Mouse (Mus musculus) spleen, adult 2 months (tissue): ENCODE results near the gene Sf3b4. TPM values are rescaled to one million over a fixed set of nuclear protein-coding genes. Genes with fewer than 3 reads are reported as not detected.
A peak's percentile ranks its signal among the peaks of the same experiment; 100 is the strongest.

Source experiments
- DNase-seq, 2 experiments: peaks; one replicate each; pipeline versions ENCODE4 v3.0.0 to v3.0.0-alpha.2; 2012 to 2021; ENCODE audit warnings: low spot score in 2 of 2, low read depth in 1 of 2
- H3K27ac ChIP-seq: fragments of 200-500 bp; 2 replicates; pipeline ENCODE4 v1.5.1; 2012; ENCODE audit warnings: low read length, inconsistent platforms; ENCODE audit not compliant: insufficient read depth
- H3K27me3 ChIP-seq: fragments of 200-500 bp; 2 replicates; pipeline ENCODE4 v1.6.1; 2012; ENCODE audit warnings: mild to moderate bottlenecking, moderate library complexity, low read length, inconsistent platforms; ENCODE audit not compliant: control insufficient read depth, insufficient read depth
- H3K36me3 ChIP-seq: fragments of 200-500 bp; 2 replicates; pipeline ENCODE4 v1.6.1; 2012; ENCODE audit warnings: mild to moderate bottlenecking, low read length, inconsistent platforms; ENCODE audit not compliant: control insufficient read depth, insufficient read depth
- H3K4me1 ChIP-seq: fragments of 200-500 bp; 2 replicates; pipeline ENCODE4 v1.6.1; 2011; ENCODE audit warnings: inconsistent platforms; ENCODE audit not compliant: control insufficient read depth, insufficient read depth, insufficient read length
- H3K4me3 ChIP-seq: fragments of 200-500 bp; 2 replicates; pipeline ENCODE4 v1.5.1; 2011; ENCODE audit warnings: mild to moderate bottlenecking, inconsistent platforms; ENCODE audit not compliant: insufficient read depth, insufficient read length; ENCODE audit errors: extremely low read depth
- CTCF ChIP-seq: fragments of 200-500 bp; IDR thresholded peaks from 2 replicates; pipeline ENCODE4 v1.5.1; 2011; ENCODE audit warnings: mild to moderate bottlenecking, inconsistent platforms; ENCODE audit not compliant: insufficient read depth, insufficient read length, insufficient replicate concordance; ENCODE audit errors: extremely low read depth
- POLR2A ChIP-seq: fragments of 200-500 bp; IDR thresholded peaks from 2 replicates; pipeline ENCODE4 v1.6.1; 2011; ENCODE audit warnings: low read depth, low read length, inconsistent platforms
- WGBS: fragments of 180-500 bp; shearing (Covaris S2); methylation state at CpG from one replicate; pipeline ENCODE4 v1.1.7; 2018; 5-methylcytosine and 5-hydroxymethylcytosine counted together
- polyA plus RNA-seq: library from polyadenylated mRNA; depleted of rRNA; stranded (reverse); fragments of >200 nt; gene quantifications from 2 replicates; pipeline ENCODE4 v1.2.3, GENCODE M21; 2012

The Sf3b4 gene
- polyA plus RNA-seq, 1 experiment: 62.2 TPM

DNA sequence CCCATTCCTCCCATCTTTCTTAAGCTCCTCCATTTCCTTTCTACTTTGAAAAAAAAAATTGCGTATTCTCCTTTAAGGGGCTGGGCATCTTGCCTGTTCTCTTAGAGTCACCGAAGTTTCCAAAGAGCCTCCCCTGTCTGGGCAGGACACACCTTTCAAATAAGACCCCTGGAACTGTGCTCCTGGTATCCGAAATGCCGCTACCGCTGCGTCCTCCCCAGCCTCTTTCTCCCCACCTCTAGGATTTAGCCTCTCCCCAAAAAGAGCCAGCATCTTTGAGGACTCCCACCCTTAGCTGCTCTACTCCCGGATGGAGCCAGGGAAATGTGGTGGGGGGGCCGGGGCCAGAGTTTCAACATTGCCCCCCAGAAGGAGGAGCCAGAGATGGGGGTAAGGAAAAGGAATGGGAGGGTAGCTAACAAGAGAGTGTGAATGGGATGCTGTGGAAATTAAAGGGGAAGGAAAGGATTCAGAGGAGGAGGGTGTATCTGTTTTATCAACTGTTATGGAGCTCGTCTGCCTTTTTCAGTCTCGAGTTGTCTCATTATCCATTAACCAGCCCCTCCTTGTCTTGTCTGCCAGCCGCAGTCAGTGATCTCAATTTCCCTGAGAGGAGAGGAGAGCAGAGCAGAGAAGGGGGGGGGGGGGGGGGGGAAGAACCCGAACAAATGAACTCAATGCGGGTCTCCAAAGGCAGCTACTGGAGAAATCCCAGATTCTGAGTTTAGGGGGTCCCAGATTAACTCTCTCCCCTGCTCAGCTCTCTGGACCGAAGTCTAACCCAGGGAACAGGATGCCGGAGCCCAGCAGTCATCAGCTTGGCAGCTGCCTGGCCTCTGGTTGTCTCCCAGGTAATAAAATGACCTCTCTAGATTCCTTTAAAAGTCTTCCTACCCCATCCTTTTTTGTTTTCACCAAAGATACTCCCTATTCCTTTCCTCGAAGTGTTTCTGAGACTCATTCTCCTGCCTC, 10.0 kb upstream of the Sf3b4 start, which contains the start of gene Mtmr11:
Gene Mtmr11 (plus strand): TSS at position 136 of the 972 bp plus-strand sequence.
- Histone ChIP-seq H3K36me3 (no peaks in the 10 kb centered on the region), H3K27ac (no peak within 1 kb of the TSS), H3K4me3 (peak within 1 kb of the TSS; percentile 44; the same call in 1 of the 2 replicates), H3K27me3 (peaks cover 6% of the 10 kb centered on the region; the same call in 1 of the 2 replicates), H3K4me1 (peaks cover 8% of the 10 kb centered on the region; the same call in 1 of the 2 replicates)
- WGBS: 22% methylated on average over 16 of the region's 16 CpGs
- DNase-seq: no peak
- TF ChIP-seq CTCF (no peak), POLR2A (no peak)

DNA sequence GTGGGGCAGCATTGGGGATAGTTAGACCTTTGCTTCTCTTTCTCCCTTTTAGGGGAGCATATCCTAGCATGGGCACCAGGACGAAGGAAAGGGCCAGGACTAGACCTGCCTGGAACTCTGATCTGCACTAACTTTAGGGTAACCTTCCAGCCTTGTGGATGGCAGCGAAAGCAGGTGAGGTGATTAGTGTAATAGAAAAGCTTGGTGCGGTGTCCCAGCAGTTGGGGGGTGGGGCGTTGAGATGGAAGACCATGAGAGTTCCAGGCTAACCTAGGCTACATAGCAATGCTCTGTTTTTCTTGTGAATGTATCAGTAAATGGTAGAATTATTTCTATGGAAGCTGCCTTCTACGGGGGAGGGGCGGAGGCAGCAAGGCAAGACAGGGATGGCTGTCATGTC, 9.1 kb upstream of the Sf3b4 start:
- 92% methylated on average over 6 of the region's 6 CpGs for WGBS
- peaks cover 8% of the 10 kb centered on the region; the same call in 1 of the 2 replicates for H3K4me1 ChIP-seq
- TF ChIP-seq POLR2A (no peak), CTCF (no peak)
- no peak overlapping the region for H3K4me3 ChIP-seq
- DNase-seq: no peak
- H3K36me3 ChIP-seq: no peaks in the 10 kb centered on the region
- H3K27me3 ChIP-seq: peaks cover 6% of the 10 kb centered on the region; the same call in 1 of the 2 replicates
- no peak overlapping the region for H3K27ac ChIP-seq

DNA sequence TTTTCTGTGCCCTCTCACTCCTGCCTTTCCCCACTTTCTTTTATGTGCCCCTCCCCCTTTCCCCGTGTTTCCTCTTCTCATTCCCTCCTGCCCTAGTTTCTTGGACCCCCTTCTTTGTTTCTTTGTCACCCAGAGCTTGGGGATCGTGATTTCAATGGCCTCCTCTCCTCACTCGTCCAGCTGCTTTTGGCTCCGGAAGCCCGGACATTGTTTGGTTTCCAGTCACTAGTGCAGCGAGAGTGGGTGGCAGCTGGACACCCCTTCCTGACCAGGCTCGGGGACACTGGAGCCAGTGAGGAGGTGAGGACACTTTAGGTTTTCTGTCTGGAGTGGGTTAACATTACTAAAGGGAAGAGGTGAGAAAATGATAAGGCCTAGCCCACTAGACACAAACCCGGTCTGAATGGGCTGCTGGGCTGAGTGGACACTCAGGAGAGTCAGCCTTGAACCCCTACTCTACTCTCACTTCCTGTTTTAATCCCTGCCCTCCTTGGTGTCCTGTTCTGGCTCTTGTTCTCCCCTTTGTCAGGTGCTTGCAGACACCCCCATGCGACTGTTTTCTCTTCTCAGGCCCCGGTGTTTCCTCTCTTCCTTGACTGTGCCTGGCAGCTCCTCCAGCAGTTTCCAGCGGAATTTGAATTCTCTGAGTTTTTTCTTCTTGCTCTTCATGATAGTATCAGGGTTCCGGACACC, 3.5 kb upstream of the Sf3b4 start:
- Histone ChIP-seq H3K4me1 (peaks cover 8% of the 10 kb centered on the region; the same call in 1 of the 2 replicates), H3K4me3 (no peak overlapping the region), H3K27me3 (no peaks in the 10 kb centered on the region; the same call in 1 of the 2 replicates), H3K27ac (no peak overlapping the region), H3K36me3 (no peaks in the 10 kb centered on the region)
- 83% methylated on average over 12 of the region's 12 CpGs for WGBS
- no peak for DNase-seq
- TF ChIP-seq CTCF (no peak), POLR2A (no peak)

GRCm38 (mm10) chr3:96170276-96170675, 1.9 kb upstream of the Sf3b4 start:
- Histone ChIP-seq H3K4me1 (peaks cover 14% of the 10 kb centered on the region; the same call in 1 of the 2 replicates), H3K27ac (no peak overlapping the region), H3K27me3 (no peaks in the 10 kb centered on the region), H3K4me3 (no peak overlapping the region), H3K36me3 (peaks cover 3% of the 10 kb centered on the region; the same call in 1 of the 2 replicates)
- DNase-seq: no peak
- 90% methylated on average over 4 of the region's 4 CpGs for WGBS
- TF ChIP-seq CTCF (no peak), POLR2A (no peak)

DNA sequence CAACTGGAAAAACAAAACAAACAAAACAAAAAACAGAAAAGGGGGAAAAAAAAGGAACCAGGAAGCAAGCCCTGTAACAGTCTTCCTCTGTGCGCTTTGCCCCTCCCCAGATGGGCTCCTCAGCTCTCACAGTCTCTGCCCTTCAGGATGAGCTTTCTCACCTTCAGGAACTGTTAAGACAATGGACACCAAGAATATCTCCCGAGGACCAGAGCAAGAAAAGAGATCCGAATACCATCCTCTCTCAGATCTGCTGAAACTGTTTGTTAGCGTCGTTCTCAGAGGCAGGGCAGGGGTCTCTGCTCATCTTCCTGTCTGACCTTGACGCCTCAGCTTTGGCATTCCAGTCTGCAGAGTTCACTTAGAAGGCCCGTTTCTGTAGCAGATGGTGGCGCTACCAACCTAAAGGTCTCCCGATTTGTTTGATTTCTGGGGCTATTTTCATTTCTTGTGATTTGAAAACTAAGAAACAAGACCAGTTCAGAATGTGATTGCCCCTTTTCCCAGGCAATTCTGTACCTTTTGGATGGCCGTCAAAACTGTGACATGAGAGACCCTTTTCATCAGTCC, 1.1 kb upstream of the Sf3b4 start:
- DNase-seq: no peak
- Histone ChIP-seq H3K4me1 (peaks cover 14% of the 10 kb centered on the region; the same call in 1 of the 2 replicates), H3K4me3 (no peak overlapping the region), H3K36me3 (peaks cover 6% of the 10 kb centered on the region), H3K27me3 (no peaks in the 10 kb centered on the region), H3K27ac (peak overlapping the region; percentile 13)
- TF ChIP-seq POLR2A (no peak), CTCF (no peak)
- 60% methylated on average over 10 of the region's 10 CpGs for WGBS

DNA sequence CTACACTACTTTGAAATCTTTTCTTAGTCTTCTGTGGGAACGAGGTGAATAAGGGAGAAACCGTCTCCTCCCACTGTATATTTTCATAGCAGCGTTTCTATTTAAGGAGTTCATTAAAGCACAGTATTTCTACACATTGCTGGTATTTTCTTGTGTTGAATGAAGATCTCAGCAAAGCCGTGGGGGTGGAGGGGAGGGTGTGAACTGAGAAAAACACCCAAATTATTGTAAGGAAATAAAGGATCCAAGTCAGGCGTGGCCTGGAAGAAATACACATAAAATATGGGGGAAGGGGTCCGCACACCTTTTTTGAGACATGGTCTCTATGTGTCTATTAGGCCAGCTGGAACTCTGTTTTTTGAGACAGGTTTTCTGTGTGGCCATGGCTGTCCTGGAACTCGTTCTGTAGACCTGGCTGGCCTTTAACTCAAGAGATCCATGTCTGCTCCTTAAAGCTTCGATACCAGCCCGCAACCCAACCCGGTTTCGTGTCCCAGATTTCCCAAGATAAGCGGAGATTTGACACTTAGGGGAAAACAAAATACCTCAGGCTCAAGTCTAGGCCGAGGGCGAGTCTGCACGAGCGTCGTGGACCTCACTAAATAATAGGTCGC, 442 bp upstream of the Sf3b4 start:
- TF ChIP-seq CTCF (no peak), POLR2A (no peak)
- Histone ChIP-seq H3K4me3 (peak overlapping the region; percentile 60), H3K27ac (peak overlapping the region; percentile 91), H3K27me3 (no peaks in the 10 kb centered on the region), H3K4me1 (peaks cover 14% of the 10 kb centered on the region; the same call in 1 of the 2 replicates), H3K36me3 (peaks cover 8% of the 10 kb centered on the region)
- 13% methylated on average over 18 of the region's 18 CpGs for WGBS
- DNase-seq: no peak
